Mouse (Mus musculus) gastrocnemius, postnatal 10 days (tissue): ENCODE results near the gene Flt1. TPM values are rescaled to one million over a fixed set of nuclear protein-coding genes. Genes with fewer than 3 reads are reported as not detected.
A peak's percentile ranks its signal among the peaks of the same experiment; 100 is the strongest.

Experiments
- DNase-seq: peaks from one replicate; pipeline ENCODE4 v3.0.0; 2021; ENCODE audit warnings: mixed read lengths
- total RNA-seq, 2 experiments: library from RNA; stranded (reverse); gene quantifications; 2 replicates each; pipeline ENCODE4 v1.2.3; 2021

Flt1 gene
- total RNA-seq, 2 experiments from 2014 or later, result 14.7 to 17.8 TPM

- no peak for DNase-seq
Observed at GRCm38 (mm10) chr5:147549016-147549755, 176.6 kb downstream of the Flt1 start.

- peak; percentile 39 for DNase-seq
Observed at GRCm38 (mm10) chr5:147545731-147546241, 180.0 kb downstream of the Flt1 start.

DNA sequence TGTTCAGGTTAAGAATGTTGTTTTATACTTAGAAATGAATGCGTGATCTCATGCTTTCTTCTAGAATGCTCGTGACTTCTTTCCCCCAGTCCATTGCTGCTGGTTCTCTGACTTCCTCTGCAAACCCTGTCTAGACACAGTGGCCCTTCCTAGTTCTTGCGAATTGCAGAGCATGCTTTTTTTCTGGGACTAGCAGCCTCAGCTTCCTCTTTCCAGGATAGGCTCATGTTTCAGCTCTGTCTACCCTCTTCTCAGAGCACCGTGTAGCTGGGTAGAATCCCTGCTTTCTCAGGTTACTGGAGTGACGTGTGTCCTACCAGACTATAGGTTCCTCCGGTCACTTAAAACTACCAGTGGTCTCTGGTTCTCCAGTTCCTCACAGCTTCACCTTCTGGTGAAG, 183.5 kb downstream of the Flt1 start:
- no peak for DNase-seq

DNA sequence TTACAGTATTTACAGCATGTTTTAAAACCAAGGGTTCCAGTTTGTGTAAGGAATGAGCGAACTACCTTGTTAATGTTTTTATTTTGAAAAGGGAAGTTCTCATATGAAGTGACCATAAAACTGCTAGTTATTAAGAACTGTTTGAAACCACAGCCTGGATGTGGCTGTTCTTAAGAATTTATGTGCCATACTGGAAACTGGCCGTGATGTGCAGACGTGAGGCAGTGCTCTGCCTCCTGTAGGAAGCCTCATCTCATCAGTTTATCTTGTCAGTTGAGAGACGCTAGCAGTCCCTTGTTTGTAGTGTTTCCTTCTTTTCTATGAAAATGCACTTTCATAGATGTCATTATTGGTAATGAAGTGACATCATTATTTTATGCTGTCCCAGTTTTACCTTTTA, 186.0 kb downstream of the Flt1 start:
- DNase-seq, result no peak

GRCm38 (mm10) chr5:147539409-147539808, 186.4 kb downstream of the Flt1 start:
- no peak for DNase-seq

DNA sequence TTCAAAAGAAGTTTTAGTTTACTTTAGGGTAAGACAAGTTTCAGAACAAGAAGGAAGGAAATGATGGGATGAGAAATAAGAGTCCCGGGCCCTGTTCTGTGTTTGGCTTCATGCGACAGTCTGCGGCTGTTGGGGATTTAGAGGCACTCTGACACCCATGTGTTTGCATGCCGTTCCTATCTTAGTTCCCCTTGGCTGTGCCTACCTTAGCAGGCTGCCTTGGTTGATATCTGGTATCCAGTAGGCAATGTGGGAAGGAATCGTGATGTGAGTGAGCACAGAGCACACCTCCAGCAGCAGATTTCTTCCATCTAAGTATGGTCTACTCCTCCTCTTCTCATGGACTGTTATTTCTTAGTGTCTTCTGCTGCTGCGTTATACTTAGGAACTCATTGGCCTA, 193.8 kb downstream of the Flt1 start:
- no peak for DNase-seq

DNA sequence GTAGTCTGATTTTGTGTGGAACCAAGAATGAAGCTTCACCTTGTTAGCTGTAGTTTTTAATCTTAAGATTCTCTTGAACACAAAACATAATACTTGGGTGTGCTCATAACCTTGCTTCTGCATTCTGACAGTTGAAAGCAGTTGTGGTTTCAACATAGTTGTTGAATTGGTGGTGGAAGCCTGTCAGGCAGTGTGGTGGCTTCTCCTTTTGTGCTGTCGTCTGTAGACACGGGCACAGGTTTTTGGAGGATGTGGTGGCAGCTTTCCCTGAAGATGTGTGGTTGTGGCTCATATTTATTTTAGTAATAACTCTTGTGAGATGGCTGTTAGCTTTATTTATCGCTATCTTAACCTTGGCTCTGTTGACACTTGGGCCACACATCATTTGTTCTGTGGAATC, 198.0 kb downstream of the Flt1 start:
- DNase-seq, result no peak

- no peak for DNase-seq
Observed at GRCm38 (mm10) chr5:147527006-147527405, 198.8 kb downstream of the Flt1 start.

Other genes with a start within 250 kb of the Flt1 start
- 100 to 1,000 TPM; 139 to 152 TPM for gene Pomp, start 134.4 kb upstream of the Flt1 start, total RNA-seq
- 1 to 10 TPM; 3.7 to 4.2 TPM for gene Slc46a3, start 168.8 kb upstream of the Flt1 start, total RNA-seq
- gene Mtus2, start 231.3 kb upstream of the Flt1 start, total RNA-seq, result under 1 TPM; 0.49 to 0.77 TPM